8 mouse cellular contexts compared by ENCODE assay signal in genomic region chr10:59703060-59703760, GRCm38 (mm10). TPM values are rescaled to one million over a fixed set of nuclear protein-coding genes. Genes with fewer than 3 reads are reported as not detected.
DNase-seq lines count a peak whose midpoint lies in the region; ATAC-seq and TF ChIP-seq lines count a peak whose summit lies in the region.

No protein-coding gene starts in this region.

- WGBS in heart, embryonic 10.5 days = 15% methylated on average over 15 of the region's 15 CpGs
- 16% methylated on average over 15 of the region's 15 CpGs for WGBS in forebrain, embryonic 13.5 days
- WGBS in liver, postnatal 0 days (ENCODE audit: insufficient replicate concordance) = 13% methylated on average over 15 of the region's 15 CpGs

- TF ChIP-seq CTCF in ES-Bruce4 (IDR thresholded peaks at IDR 0.05; ENCODE audit: low read depth, low read length) = no peak
- no peak for TF ChIP-seq CTCF in liver, postnatal 0 days (IDR thresholded peaks at IDR 0.05; ENCODE audit: low read depth)

- TF ChIP-seq POLR2A in ES-Bruce4 (IDR thresholded peaks at IDR 0.05; ENCODE audit: insufficient read depth, low read length) = no peak

- peaks cover 19% of the 10 kb centered on the region; the same call in 1 of the 2 replicates for H3K4me1 ChIP-seq in heart, embryonic 10.5 days
- peaks cover 1% of the 10 kb centered on the region for H3K4me1 ChIP-seq in ES-Bruce4 (ENCODE audit: control insufficient read depth, insufficient read depth, low read length)
- H3K4me1 ChIP-seq in forebrain, embryonic 13.5 days = peaks cover 10% of the 10 kb centered on the region
- peaks cover 11% of the 10 kb centered on the region for H3K4me1 ChIP-seq in liver, postnatal 0 days (ENCODE audit: insufficient read depth)

- H3K9me3 ChIP-seq in heart, embryonic 10.5 days = no peaks in the 10 kb centered on the region
- no peaks in the 10 kb centered on the region for H3K9me3 ChIP-seq in ES-Bruce4 (replicated peaks; ENCODE audit: control insufficient read depth, insufficient read depth, low read length, poor library complexity, severe bottlenecking)
- H3K9me3 ChIP-seq in forebrain, embryonic 13.5 days (replicated peaks) = no peaks in the 10 kb centered on the region
- H3K9me3 ChIP-seq in liver, postnatal 0 days (ENCODE audit: low read length) = no peaks in the 10 kb centered on the region

- no peak for DNase-seq in heart, embryonic 10.5 days (ENCODE audit: low spot score)
- DNase-seq in heart, adult 9 months (ENCODE audit: low spot score in 2 of 2) = no peak
- DNase-seq in liver, postnatal 0 days = no peak
- no peak for DNase-seq in c-Kit-positive CD71-positive TER-119-positive erythroid progenitor cells, embryonic 14.5 days (ENCODE audit: low spot score)
- DNase-seq in gastrocnemius, postnatal 25 days = no peak
- DNase-seq in thymus, postnatal 14 days = no peak

- ATAC-seq in forebrain, embryonic 13.5 days = peak; percentile 15; the same call in 1 of the 2 replicates
- peak; percentile 6; the same call in 1 of the 2 replicates for ATAC-seq in liver, postnatal 0 days

- H3K27me3 ChIP-seq in heart, embryonic 10.5 days (ENCODE audit: insufficient read depth, poor library complexity, severe bottlenecking) = no peaks in the 10 kb centered on the region
- H3K27me3 ChIP-seq in ES-Bruce4 (ENCODE audit: control insufficient read depth, insufficient read depth, low read length, poor library complexity, severe bottlenecking) = no peaks in the 10 kb centered on the region
- H3K27me3 ChIP-seq in forebrain, embryonic 13.5 days = no peaks in the 10 kb centered on the region
- no peaks in the 10 kb centered on the region for H3K27me3 ChIP-seq in liver, postnatal 0 days (ENCODE audit: insufficient read depth, low read length)

- no peaks in the 10 kb centered on the region for H3K36me3 ChIP-seq in heart, embryonic 10.5 days
- H3K36me3 ChIP-seq in ES-Bruce4 (ENCODE audit: control insufficient read depth, insufficient read depth, low read length, poor library complexity, severe bottlenecking) = no peaks in the 10 kb centered on the region
- H3K36me3 ChIP-seq in forebrain, embryonic 13.5 days (ENCODE audit: poor library complexity, severe bottlenecking) = no peaks in the 10 kb centered on the region
- no peaks in the 10 kb centered on the region for H3K36me3 ChIP-seq in liver, postnatal 0 days (replicated peaks; ENCODE audit: insufficient read depth, low read length)

- peak overlapping the region; percentile 86 for H3K27ac ChIP-seq in heart, embryonic 10.5 days
- H3K27ac ChIP-seq in ES-Bruce4 (ENCODE audit: insufficient read depth, low read length) = peak overlapping the region; percentile 47; the same call in 1 of the 2 replicates
- H3K27ac ChIP-seq in forebrain, embryonic 13.5 days = peak overlapping the region; percentile 57; the same call in 1 of the 2 replicates
- H3K27ac ChIP-seq in liver, postnatal 0 days (ENCODE audit: low read depth) = peak overlapping the region; percentile 78

- H3K4me2 ChIP-seq in forebrain, embryonic 13.5 days = peak overlapping the region; percentile 74
- H3K4me2 ChIP-seq in liver, postnatal 0 days (ENCODE audit: low read depth, low read length) = peak overlapping the region; percentile 83

- no peak for TF ChIP-seq EP300 in ES-Bruce4 (IDR thresholded peaks at IDR 0.05; ENCODE audit: insufficient read depth, low read depth, low read length)
- TF ChIP-seq EP300 in liver, postnatal 0 days (IDR thresholded peaks at IDR 0.05; ENCODE audit: low read depth) = no peak

- H3K9ac ChIP-seq in ES-Bruce4 (ENCODE audit: low read depth, poor library complexity, severe bottlenecking) = peak overlapping the region; percentile 61
- peak overlapping the region; percentile 70 for H3K9ac ChIP-seq in forebrain, embryonic 13.5 days
- H3K9ac ChIP-seq in liver, postnatal 0 days (replicated peaks) = peak overlapping the region; percentile 83

- H3K4me3 ChIP-seq in heart, embryonic 10.5 days = peak overlapping the region; percentile 78
- peak overlapping the region; percentile 81 for H3K4me3 ChIP-seq in ES-Bruce4 (ENCODE audit: low read depth, low read length)
- H3K4me3 ChIP-seq in forebrain, embryonic 13.5 days = peak overlapping the region; percentile 54
- peak overlapping the region; percentile 84 for H3K4me3 ChIP-seq in liver, postnatal 0 days (ENCODE audit: low read depth, low read length)

RNA-seq across cellular contexts. Expression of gene Micu1, which starts 0.9 kb away (rescaled TPM):
- 45.4 and 46.8 TPM in 2 replicates for polyA plus RNA-seq in heart, embryonic 10.5 days (2016; fragmentation: Nextera tagmentation; extraction: Ambion mirVana)
- 22.9 and 26.2 TPM in 2 replicates for polyA plus RNA-seq in ES-Bruce4 (2011; ENCODE audit: insufficient read depth, insufficient read length, low read depth, missing spikeins)
- polyA plus RNA-seq in forebrain, embryonic 13.5 days (2015; fragmentation: Nextera tagmentation; extraction: Ambion mirVana) = 69.0 and 72.6 TPM in 2 replicates
- polyA plus RNA-seq in liver, postnatal 0 days (2015; fragmentation: Nextera tagmentation; extraction: Ambion mirVana) = 24.8 and 26.4 TPM in 2 replicates
- total RNA-seq in gastrocnemius, postnatal 25 days (2021) = 10 to 100 TPM; 48.7 to 53.6 TPM
